Mouse (Mus musculus): ENCODE data around the gene Fbxw7. TPM values are rescaled to one million over a fixed set of nuclear protein-coding genes. Genes with fewer than 3 reads are reported as not detected.
"Not testable (repeated sequence)": the region's sequence is repeated elsewhere in the genome, so short reads cannot be mapped to it uniquely, and the experiment has no call there.

Fbxw7 gene
- total RNA-seq, 1 experiment from 2014 or later = 40.5 TPM

- no peak for ATAC-seq (ENCODE audit: extremely low read depth, insufficient number of reproducible peaks, low FRiP score, poor library complexity, severe bottlenecking)
Observed at GRCm38 (mm10) chr3:84820654-84821201, 5.7 kb downstream of the Fbxw7 start.

DNA sequence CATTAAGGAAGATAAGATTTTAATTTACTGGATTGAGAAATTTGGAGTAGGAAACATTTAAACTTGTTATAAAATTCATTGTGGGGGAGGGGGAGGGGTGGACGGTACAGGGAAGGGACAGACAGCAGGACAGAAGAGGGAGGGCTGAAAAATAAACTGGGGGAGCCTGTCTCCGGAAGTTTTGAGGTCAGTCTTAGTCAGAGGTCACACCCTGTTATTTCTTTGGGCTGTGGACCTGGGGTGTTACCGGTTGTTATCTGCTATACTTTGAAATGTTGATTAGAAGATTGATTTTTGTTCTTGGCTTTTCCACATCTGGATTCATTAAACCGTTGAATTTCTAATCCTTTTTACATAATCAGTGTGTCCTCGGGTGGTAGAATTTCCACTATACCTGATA, 10.9 kb downstream of the Fbxw7 start:
- ATAC-seq (ENCODE audit: extremely low read depth, insufficient number of reproducible peaks, low FRiP score, poor library complexity, severe bottlenecking) = no peak

DNA sequence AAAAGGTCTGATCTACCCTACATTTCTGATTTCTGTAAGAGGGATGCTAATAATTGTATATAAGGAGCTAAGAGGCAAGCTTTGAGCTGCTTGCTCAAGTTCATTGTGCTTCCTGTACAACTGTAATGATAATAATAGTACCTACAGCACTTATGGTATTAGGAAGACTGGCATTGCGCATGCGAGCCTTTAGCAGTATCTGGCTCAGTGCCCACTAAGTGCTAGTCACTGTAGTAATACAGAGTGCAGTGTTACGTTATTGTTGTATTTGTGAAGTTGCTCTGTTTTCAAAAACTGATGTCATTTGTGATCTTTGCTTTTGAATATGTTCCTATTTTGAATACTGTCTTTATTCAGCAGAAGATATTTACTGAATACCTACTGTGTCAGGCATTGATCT, 11.3 kb downstream of the Fbxw7 start:
- ATAC-seq (ENCODE audit: extremely low read depth, insufficient number of reproducible peaks, low FRiP score, poor library complexity, severe bottlenecking) = peak; percentile 48; the same call in 1 of the 2 replicates

DNA sequence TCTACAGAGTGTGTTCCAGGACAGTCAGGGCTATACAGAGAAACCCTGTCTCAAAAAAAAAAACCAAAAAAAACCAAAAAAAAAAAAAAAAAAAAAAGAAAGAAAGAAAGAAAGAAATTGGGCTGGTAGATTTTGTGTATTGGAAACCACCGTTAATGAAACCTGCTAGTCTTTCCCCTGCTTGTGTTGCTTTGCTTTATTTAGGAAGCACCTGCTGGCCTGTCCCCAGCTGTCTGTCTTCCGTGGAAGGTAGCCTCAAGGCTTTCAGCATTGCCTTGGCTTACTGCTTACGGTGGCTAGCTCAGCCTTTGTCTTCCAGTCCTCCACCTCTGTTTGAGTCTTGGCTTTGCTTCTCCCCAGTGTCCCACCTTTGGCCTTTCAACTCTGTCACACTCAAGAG, 11.9 kb downstream of the Fbxw7 start:
- peak; percentile 28; the same call in 1 of the 2 replicates for ATAC-seq (ENCODE audit: extremely low read depth, insufficient number of reproducible peaks, low FRiP score, poor library complexity, severe bottlenecking)

- ATAC-seq (ENCODE audit: extremely low read depth, insufficient number of reproducible peaks, low FRiP score, poor library complexity, severe bottlenecking) = peak; percentile 65
Observed at GRCm38 (mm10) chr3:84827617-84828016, 12.5 kb downstream of the Fbxw7 start.

DNA sequence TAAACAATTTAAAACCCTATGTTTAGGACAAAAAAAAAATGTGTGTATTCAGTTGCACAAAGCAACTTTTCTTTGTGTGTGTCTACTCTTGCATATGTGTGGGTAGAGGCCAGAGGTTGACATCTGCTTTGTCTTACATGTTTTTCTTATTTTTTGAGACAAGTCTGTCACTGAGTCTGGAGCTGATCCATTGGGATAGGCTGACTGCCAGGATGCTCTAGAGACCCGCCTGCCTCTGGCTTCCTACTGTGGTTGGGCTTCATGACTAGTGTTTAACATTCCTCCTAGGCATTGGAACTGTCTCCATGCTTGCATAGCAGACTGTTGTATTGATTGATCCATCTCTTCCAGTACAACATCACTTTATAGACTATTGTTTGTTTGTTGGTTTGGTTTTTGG, 14.3 kb downstream of the Fbxw7 start:
- no peak for ATAC-seq (ENCODE audit: extremely low read depth, insufficient number of reproducible peaks, low FRiP score, poor library complexity, severe bottlenecking)

- ATAC-seq (ENCODE audit: extremely low read depth, insufficient number of reproducible peaks, low FRiP score, poor library complexity, severe bottlenecking) = no peak
Observed at GRCm38 (mm10) chr3:84836029-84836428, 21.0 kb downstream of the Fbxw7 start.

DNA sequence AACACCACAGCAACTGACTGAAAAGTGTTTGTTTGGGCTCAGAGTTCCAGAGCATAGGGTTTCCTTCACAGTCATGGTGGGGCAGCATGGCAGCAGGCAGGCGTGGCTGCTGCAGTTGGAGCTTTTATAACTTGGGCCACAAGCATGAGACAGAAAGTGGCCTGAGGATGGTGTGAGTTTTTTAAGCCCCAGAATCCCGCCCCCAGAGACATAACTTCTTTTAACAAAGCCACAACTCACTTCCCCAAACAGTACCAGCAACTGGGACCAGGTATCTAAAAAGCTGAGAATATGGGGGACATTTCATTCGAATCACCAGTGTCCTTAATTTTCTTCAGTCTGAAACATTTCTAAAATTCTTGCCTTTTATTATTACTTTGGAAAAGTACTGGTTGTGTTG, 22.9 kb downstream of the Fbxw7 start:
- no peak for ATAC-seq (ENCODE audit: extremely low read depth, insufficient number of reproducible peaks, low FRiP score, poor library complexity, severe bottlenecking)

DNA sequence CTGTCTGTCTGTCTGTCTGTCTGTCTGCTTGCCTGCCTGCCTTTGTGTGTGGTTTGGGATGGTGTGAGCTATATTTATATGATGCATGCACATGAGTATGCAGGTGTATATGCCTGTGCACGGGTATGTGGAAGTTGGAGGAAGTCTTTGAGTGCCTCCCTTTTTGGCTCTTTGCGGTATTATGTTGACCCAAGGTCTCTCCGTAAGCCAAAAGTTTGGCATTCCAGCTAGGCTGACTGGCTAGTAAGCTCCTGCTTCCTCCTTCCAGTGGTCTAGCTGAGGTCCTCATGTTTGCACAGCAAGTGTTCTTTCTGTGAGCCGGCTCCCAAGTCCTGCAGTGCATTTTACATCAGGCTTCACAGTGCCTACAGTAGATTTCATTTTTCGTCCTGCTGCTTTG, 24.4 kb downstream of the Fbxw7 start:
- ATAC-seq (ENCODE audit: extremely low read depth, insufficient number of reproducible peaks, low FRiP score, poor library complexity, severe bottlenecking) = no peak

- ATAC-seq (ENCODE audit: extremely low read depth, insufficient number of reproducible peaks, low FRiP score, poor library complexity, severe bottlenecking) = no peak
Observed at GRCm38 (mm10) chr3:84841271-84841670, 26.2 kb downstream of the Fbxw7 start.

DNA sequence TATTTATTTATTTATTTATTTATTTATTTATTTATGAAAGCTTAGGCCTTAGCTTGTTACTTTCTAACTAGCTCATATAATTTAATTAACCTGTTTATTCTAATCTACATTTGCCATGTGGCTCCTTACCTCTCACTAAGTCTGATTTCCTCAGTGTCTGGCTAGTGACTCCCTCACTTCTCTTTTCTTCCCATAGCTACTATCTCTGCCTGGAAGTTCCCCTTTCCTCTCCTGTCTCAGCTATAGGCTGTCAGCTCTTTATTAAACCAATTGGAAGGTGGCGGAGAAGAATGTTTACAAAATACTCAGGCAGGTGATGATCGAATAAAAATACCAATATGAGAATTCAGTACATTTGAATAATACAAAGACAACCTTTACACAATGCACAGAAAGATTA, 27.7 kb downstream of the Fbxw7 start:
- ATAC-seq (ENCODE audit: extremely low read depth, insufficient number of reproducible peaks, low FRiP score, poor library complexity, severe bottlenecking) = peak; percentile 44; the same call in 1 of the 2 replicates

- ATAC-seq (ENCODE audit: extremely low read depth, insufficient number of reproducible peaks, low FRiP score, poor library complexity, severe bottlenecking) = no peak
Observed at GRCm38 (mm10) chr3:84843594-84843993, 28.5 kb downstream of the Fbxw7 start.

DNA sequence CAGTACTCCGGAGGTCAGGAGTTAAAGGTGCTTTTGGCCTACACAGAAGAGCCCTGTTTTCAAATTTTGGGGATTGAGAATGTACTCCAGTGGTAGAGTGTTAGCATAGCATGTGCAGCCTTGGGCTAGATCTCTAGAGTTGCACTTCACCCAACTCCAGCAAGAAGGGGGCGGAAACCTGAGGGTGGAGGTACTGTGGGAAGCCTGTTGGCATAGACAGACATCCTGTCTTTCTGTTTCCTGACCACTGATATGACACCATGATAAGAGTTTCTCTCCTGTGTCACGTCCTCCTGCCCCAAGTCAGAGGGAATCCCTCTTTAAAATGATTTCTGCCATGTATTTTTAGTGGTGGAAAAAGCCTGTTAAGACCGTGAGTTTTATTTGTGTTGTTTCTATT, 33.7 kb downstream of the Fbxw7 start:
- ATAC-seq (ENCODE audit: extremely low read depth, insufficient number of reproducible peaks, low FRiP score, poor library complexity, severe bottlenecking) = 0 out of 2 replicates have a peak, but pooled peaks have one; percentile 23

GRCm38 (mm10) chr3:84850418-84850817, 35.4 kb downstream of the Fbxw7 start:
- ATAC-seq (ENCODE audit: extremely low read depth, insufficient number of reproducible peaks, low FRiP score, poor library complexity, severe bottlenecking) = no peak

DNA sequence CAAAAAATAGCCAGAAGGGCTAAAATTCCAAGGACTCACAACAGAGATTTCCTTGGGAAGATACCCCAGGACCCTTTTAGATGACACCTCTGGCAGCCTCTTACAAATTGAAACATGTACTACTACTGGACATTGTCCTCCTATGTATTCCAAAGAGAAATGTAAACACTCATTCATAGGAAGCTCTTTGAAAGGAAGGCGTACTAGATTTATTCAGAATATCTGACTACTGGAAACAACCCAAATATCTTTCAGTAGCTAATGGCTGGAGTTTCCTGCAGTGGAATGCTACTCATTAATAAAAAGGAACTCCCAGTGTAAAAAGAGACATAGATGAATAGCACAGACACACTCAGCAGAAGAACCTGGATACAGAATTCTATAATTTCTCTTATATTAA, 36.7 kb downstream of the Fbxw7 start:
- ATAC-seq (ENCODE audit: extremely low read depth, insufficient number of reproducible peaks, low FRiP score, poor library complexity, severe bottlenecking) = no peak

GRCm38 (mm10) chr3:84852877-84853276, 37.8 kb downstream of the Fbxw7 start:
- ATAC-seq (ENCODE audit: extremely low read depth, insufficient number of reproducible peaks, low FRiP score, poor library complexity, severe bottlenecking) = no peak

- ATAC-seq (ENCODE audit: extremely low read depth, insufficient number of reproducible peaks, low FRiP score, poor library complexity, severe bottlenecking) = no peak
Observed at GRCm38 (mm10) chr3:84854440-84854839, 39.4 kb downstream of the Fbxw7 start.

GRCm38 (mm10) chr3:84860669-84861068, 45.6 kb downstream of the Fbxw7 start:
- ATAC-seq (ENCODE audit: extremely low read depth, insufficient number of reproducible peaks, low FRiP score, poor library complexity, severe bottlenecking) = no peak

GRCm38 (mm10) chr3:84861817-84862216, 46.7 kb downstream of the Fbxw7 start:
- ATAC-seq (ENCODE audit: extremely low read depth, insufficient number of reproducible peaks, low FRiP score, poor library complexity, severe bottlenecking) = not testable (repeated sequence)

DNA sequence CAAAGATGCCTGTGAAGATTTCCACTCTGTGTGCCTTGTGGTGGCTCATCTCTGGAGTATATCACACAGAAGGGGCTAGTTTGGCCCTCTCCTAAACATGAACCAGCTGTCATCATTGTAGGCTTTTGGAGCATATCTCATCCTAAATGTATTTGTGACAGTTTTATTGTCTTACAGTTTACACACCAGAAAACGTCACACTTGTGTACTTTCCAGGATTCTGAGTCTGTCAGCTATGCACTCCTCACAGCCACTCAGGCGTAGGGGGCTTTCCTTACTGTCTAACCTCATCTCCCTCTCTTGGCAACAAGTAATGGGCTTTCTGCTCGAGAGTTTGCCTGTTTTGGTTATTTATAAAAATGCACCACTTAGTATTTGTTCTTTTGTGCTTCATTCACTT, 50.6 kb downstream of the Fbxw7 start:
- ATAC-seq (ENCODE audit: extremely low read depth, insufficient number of reproducible peaks, low FRiP score, poor library complexity, severe bottlenecking) = no peak

DNA sequence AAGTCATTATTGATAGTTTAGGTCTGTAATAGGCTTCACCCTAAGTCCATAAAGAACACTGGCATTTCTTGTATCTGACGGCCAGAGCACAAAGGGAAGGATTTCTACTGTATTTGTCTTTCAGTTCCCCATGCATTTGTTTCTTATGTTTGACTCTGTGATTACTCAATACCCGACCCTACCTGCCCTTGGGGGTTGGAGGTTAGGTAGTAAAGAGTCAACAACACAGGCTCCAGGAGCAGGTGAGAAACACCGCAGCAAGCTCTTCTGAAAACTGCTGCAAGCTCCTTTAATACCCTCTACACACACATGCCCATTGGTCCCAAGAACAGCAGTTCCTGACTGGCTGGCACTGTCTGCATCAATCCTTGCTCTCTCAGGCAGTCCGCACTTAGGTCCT, 51.8 kb downstream of the Fbxw7 start:
- ATAC-seq (ENCODE audit: extremely low read depth, insufficient number of reproducible peaks, low FRiP score, poor library complexity, severe bottlenecking) = no peak
